Mouse (Mus musculus) adrenal gland, adult 18-20 months (tissue): Measurements from ENCODE around the gene Senp1. TPM values are rescaled to one million over a fixed set of nuclear protein-coding genes. Genes with fewer than 3 reads are reported as not detected.

Experiments
- DNase-seq, 2 experiments: peaks; one replicate each; pipeline ENCODE4 v3.0.0; 2021 to 2022; ENCODE audit warnings: low spot score in 2 of 2
- total RNA-seq, 2 experiments: library from RNA; stranded (reverse); gene quantifications; 1 replicate in 1 of 2; 2 replicates in 1 of 2; pipeline ENCODE4 v1.2.3; 2021

Gene Senp1
- total RNA-seq, 2 experiments from 2014 or later: 16.3 to 16.9 TPM

DNA sequence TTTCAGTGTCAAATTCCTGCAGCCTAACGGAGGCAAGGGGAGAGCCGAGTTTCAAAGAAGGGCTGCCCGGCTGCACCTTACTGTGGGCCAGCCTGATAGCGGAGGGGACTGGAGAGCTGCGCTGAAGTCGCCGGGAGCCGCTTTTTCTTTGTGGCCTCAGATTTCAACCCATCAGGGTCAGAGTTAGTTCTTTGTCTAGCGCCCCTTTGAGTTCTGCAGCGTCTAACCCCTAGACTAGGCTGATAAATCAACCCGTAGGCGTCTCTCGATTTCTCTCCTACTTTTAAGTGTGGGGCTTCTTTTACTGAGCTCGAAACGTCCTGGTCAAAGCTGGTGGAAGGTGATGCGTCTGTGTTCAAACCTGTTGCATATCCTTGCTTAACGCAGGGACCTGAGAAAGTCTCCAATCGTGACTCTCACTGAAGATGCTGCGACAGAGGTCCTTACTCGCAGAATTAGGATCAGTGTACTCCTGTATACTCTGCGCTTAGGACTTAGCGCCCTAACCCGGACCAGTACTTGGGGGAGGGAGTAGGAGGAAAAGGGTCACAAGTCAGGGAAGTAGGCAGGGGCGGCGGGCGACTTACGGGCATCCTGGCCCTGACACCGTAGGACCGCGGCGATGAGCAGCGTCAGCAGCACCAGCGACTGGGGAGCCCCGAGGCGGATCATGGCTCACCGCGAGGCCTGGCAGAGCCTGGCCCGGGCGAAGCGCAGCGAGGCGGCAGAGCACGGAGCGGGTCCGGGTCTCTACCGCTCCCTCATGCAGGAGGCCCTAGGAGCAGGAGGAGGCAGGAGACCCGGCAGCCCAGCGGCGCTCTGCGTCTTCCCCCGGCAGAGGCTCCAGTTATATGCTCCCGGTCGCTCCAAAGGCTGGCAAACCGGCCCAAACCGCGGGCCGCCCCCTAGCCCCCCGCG, 89.5 kb downstream of the Senp1 start, which contains the start of gene Col2a1:
Col2a1 (minus strand) TSS at position 874 of the 918 bp plus-strand sequence.
- DNase-seq: no peak

DNA sequence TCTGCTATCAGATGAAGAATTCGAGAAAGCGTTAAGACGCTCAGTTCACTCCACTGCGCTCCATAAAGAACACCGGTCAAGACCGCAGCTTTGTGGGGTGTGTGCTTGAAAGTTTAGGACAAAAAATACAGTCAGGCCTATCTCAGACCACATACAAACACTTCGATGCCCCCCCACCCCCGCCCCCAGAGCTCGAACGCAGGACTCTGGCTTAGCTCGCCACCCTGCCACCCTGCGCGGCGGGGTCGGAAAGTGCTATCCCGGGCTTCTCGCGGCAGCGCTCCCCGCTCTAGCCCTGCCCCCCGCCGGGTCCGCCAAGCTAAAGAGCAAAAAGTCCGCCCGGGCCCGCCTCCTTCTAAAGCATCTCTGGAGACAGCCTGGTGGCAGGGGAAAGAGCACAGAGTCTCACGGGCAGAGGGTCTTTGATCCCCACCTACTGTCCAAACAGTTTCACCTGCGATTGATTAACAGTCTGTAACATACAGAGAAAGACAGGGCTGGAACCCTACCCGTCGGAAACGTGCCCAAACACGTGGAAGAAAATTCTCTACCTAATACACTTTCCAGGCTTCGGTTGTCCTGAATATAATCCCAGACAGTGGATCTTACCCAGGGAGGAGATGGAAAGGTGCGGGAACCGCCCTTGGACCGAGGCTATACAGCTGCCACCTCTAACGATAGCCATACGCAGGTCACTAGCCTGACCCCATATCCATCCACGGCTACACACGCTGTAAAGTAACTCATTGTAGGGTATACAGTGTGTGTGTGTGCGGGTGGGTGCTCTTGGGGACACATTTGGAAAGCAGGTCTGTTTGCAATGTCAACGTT, 90.3 kb downstream of the Senp1 start:
- no peak for DNase-seq

DNA sequence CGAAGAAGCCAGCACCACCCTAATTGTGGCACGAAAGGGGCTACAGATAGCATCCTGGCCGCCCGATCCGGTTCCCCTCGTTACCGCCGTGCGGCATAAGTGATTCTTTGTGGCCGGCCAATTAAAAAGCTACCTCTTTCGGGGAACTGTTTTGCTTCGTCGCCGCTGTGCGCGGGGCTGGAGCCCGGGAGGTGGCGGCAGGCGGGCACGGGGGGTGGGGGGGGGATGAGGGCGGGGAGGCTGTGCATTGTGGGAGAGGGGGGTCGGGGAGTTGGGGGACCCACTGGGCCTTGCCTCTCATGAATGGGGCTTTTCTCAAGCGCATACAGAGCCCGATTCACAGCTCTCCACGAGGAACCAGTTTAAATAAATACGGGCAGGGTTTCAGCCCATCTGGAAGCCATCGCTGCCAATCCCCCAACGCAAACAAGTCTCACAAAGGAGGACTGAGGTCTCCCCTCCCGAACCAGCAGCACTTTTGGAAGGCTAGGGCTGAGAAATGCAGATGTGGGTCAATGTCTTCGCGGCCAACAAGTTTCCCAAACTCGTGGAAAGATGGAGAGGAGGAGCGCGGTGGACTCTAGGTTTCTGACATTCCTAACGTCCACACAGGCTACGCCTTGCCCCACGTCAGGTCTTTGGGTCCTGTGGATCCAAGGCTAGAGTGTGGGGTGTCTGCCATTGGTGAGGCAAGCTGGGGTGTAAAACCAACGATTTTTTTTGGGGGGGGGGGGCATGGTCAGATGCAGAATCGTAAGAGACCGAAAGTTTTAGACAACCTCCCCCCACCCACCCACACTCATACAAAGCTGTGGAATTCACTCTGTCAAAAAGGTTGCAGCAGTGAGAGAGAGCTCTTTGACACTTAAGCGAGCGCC, 91.2 kb downstream of the Senp1 start:
- no peak for DNase-seq

DNA sequence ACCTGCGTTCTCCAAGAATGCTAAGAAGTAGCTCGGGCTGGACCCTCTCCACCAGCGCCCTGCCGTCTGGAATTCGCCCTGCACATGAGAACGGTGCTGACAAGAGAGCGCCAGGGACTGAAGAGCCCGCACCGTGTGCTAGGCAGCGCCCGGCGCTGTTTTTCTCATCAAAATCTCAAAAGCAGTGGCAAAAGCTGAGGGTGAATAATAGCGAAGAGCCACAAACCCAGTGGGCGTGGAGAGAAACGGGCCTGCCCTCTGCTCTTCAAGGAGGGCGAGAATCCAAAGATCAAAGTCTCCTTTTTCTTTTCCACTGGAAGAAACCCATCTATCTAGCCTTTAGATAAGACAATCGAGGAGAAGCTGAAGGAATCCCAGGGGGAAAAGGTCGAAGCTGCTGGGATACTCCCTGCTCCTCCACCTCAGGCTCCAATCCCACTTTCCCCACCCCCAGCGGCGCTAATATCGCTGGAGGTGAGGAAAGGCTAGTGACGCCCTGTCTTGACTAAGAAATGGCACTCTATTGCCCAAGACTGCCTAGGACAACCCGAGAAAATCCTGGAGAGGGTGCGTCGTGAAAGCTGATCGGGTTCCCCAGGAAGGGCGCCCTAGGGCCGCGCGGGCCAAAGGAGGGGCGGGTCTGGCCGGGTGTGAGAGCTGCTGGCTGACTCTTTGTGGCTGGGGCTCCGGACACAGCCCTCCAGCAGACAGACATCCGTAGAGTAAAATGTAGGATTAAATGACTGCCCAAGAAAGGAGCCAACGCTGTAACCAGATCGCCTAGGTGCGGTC, 92.0 kb downstream of the Senp1 start:
- no peak for DNase-seq

DNA sequence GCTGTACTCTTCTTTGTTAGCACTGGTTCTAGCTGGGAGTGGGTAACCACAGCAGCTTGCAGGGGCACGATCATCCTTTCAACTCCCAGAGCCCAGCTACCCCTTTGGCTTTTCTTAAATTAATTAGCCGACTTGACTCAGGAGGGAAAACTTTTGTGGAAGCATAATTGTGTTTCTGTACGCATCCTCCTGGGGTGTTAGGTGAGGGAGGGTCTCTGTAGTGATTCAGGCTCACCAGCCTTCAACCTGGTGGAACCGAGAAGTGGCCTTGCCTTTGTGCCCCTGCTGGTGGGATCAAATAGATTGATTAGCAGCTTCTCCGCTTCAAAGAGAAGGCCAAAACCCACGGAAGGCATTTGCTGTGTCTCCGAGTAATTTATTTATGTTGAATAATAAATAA, 93.6 kb downstream of the Senp1 start:
- no peak for DNase-seq

DNA sequence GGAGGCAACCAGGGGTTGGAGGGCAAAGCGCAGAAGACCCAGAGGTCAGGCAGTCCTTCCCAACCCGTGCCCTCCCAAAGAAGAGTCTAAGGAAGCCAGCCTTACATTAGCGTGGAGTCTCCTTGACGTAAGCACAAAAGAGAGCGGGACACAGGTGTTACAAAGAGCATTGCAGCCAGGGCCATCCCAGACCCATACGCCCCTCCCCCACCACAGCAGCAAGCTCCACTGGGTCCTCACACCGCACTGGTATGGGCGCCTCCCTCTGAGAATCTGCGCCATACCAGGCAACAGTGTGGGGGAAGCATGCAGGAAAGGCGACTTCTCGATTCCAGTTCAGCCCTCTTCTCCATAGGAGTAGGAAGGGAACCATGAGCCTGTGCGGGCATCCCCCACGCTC, 94.0 kb downstream of the Senp1 start:
- no peak for DNase-seq

DNA sequence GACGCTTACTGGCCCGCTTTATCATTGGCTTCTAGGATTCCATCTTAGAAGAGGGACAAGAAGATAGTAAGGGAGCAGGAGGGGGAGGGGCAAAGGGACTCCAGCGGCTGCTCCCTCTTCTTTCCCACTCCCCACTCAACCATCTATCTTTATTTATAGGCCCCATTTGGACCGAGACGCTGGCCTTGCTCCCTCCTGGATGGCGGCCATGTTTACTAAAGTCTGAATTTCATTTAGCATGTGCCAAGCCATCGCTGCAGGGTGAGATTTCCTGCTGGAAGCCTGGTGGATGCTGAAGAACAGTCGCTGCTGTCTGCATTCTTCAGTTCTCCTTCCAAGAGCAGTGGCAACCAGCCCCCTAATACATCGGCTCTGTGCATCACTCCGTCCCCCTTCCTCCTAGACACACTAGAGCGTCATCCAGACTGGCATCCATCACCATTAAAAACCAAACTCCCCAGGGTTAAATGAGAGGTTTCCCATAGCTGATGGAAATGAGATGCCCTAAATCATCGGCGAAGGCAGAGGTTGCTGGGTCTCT, 96.8 kb downstream of the Senp1 start:
- no peak for DNase-seq

DNA sequence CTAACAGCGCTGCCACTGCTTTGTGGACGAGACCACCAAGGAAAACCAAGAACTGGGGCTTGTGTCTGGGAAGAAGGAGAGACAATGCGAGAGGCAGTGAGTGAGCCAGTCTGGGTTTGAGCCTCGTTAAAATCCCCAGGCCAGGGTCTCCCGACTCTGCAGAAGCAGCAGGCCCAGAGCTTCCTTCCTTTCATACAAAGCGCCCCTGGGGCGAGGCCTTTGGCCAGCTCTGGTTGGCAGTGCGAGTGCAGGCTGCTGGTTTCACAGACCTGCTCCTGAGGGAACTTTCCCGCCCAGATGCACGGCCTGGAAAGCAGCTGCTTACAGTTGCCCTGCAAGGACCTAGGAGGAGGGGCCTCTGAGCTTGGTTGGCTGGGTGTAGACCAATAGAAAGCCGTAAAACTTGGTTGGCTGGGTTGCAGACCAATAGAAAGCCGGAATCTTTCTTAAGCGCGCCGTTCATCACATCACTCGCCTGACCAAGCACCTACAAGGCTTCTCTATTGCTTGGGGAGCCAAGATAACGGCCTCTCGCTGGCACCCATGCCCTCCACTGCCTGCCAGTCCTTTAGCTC, 100.7 kb downstream of the Senp1 start:
- DNase-seq: peak; percentile 17 to 40

DNA sequence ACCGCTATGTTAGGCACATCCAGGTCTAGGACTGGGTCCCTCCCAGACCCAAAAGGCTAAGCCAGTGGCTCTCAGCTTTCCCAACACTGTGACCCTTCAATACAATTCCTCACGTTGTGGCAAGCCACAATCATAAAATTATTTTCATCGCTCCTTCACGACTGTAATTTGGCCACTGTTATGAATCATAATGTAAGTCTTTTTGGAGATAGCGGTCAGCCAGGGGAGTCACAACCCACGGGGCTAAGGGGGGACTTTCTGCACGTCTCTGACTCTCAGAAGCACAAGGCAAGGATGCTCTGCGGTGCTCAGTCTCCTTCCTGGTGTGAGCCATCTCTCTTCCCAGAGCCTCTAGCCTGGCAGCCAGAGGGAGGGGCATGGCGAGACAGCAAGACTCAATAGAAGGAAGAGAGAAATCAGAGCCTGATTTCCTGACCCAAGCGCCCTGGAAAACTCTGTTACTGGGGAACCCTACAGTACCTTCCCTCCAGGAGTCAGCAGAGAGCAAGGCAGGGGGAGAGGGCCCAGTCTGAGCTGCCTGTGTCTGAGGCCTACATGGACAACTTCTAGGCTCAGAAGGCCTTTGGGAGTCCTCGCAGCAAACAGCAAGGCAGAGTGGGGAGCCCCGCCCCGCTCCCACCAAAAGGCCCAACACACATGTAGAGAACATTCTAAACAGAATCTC, 101.4 kb downstream of the Senp1 start:
- DNase-seq: no peak

DNA sequence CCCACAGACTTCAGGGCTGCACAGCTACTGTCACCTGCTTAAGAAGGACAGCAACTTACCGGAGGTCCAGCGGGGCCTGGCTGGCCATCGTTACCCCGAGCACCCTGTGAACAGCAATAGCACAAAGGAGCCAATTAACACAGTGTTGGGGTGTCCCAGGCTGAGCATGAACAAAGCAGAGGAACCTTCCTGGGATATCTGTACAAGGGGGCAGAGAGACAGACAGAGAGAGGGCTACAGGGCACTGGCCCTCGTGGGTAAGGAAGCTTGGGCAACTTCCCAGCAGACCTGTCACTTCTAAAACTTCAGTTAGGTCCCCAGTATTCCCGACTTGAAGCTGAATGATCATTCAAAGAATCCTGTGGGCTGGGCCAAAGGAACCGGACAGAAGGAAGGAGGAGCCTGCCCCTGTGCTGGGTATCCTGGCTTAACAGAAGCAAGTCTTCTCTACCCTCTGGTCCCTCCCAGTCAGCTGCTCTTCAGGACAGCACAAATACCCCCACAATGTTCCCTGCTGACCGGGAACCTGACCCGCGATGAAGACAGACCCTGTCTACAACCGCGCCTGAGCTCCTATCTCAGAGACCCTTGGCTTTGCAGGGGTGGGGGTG, 102.2 kb downstream of the Senp1 start:
- DNase-seq: no peak

DNA sequence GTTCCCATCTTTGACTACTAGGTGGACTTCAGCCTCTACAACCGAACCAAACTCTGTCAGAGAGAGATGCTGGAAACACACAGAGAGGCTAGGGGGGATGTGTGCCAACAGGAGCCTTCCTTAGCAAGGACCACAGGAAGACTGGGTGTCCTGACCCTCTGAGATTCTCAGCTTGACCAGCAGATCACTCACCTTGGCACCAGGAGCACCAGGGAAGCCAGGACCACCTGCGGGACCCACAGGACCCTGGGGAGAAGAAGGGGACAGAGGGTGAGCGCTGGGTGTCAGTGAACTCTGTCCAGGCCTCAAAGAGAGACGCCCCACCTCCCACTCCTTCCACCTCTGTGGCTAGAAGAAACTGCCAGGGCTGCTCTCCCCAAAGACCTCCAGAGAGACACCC, 102.8 kb downstream of the Senp1 start:
- no peak for DNase-seq

DNA sequence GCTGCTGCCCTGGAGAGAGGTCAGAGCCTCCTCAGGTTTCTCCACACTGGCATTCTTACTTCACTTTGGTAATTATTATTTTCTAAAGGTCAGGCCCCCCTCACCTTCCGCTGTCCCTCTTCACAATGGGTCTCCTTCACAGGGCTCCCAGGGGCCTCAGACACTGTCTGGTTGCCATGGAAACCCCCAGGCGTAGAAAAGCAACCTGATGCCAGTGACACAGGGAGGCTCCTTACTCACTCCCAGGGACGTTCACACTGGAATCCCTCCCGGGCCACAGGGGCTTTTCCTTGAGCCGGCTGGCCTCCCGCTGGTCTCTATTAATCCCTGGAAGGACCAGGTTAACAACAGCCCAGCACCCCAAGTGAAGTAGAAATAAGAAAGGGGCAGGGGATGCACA, 103.4 kb downstream of the Senp1 start:
- DNase-seq: no peak

DNA sequence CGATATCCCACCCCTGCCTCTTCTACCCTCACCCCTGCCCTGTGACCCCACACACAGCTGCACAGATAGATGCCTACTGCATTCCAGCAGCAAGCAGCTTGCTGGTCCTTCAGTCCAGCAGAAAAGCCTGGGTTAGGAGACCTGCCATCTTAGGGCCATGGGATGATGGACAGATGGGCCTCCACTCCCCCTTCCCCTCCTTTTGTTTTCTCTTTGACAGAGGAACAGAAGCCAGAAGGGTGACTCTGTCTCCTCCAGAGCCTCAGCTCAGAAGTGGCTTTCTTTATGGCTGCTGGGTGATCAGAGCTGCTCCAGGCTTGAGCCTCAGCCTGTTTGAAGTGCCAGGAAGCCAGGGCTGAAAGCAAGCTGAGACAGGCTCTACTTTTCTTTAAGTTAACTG, 104.0 kb downstream of the Senp1 start:
- no peak for DNase-seq

Other genes starting within 250 kb of the Senp1 start
- 10 to 100 TPM; 29.7 to 55.2 TPM for gene Hdac7, start 249.2 kb downstream of the Senp1 start, total RNA-seq
- gene Vdr, start 183.1 kb downstream of the Senp1 start, total RNA-seq: 10 to 100 TPM in 1 of 2 experiments, 1 to 10 TPM in 1; 6.3 to 21.2 TPM
- gene Tmem106c, start 129.5 kb downstream of the Senp1 start, total RNA-seq: 10 to 100 TPM; 58.7 to 65.1 TPM
- not detected for gene Col2a1, start 89.0 kb downstream of the Senp1 start, total RNA-seq
- 10 to 100 TPM; 71.0 to 86.3 TPM for gene Pfkm, start 1.2 kb downstream of the Senp1 start, total RNA-seq
- gene Asb8, start 71.9 kb upstream of the Senp1 start, total RNA-seq: 10 to 100 TPM; 38.1 to 41.2 TPM
- gene Ccdc184, start 73.4 kb upstream of the Senp1 start, total RNA-seq: 1 to 10 TPM in 1 of 2 experiments, under 1 TPM in 1; 0.83 to 1.1 TPM
- not detected for gene Olfr288, start 101.8 kb upstream of the Senp1 start, total RNA-seq
- not detected for gene Gm44579, start 127.2 kb upstream of the Senp1 start, total RNA-seq
- gene Olfr287, start 127.3 kb upstream of the Senp1 start, total RNA-seq: not detected
- gene Olfr286, start 140.7 kb upstream of the Senp1 start, total RNA-seq: not detected
- gene H1fnt, start 163.5 kb upstream of the Senp1 start, total RNA-seq: not detected
- 1 to 10 TPM; 3.8 to 4.6 TPM for gene Zfp641, start 202.4 kb upstream of the Senp1 start, total RNA-seq
- not detected for gene Olfr285, start 223.6 kb upstream of the Senp1 start, total RNA-seq
- gene Olfr284, start 247.2 kb upstream of the Senp1 start, total RNA-seq: not detected